Mouse (Mus musculus): Measurements from ENCODE around the gene Serpinf1.
"Not testable (repeated sequence)": the region's sequence is repeated elsewhere in the genome, so short reads cannot be mapped to it uniquely, and the experiment has no call there.

Gene Serpinf1

GRCm38 (mm10) chr11:75455971-75456370, 33.5 kb upstream of the Serpinf1 start:
- not testable (repeated sequence) for DNase-seq (ENCODE audit: low read depth, low spot score)

GRCm38 (mm10) chr11:75455041-75455736, 32.7 kb upstream of the Serpinf1 start:
- DNase-seq (ENCODE audit: low read depth, low spot score) = no peak

DNA sequence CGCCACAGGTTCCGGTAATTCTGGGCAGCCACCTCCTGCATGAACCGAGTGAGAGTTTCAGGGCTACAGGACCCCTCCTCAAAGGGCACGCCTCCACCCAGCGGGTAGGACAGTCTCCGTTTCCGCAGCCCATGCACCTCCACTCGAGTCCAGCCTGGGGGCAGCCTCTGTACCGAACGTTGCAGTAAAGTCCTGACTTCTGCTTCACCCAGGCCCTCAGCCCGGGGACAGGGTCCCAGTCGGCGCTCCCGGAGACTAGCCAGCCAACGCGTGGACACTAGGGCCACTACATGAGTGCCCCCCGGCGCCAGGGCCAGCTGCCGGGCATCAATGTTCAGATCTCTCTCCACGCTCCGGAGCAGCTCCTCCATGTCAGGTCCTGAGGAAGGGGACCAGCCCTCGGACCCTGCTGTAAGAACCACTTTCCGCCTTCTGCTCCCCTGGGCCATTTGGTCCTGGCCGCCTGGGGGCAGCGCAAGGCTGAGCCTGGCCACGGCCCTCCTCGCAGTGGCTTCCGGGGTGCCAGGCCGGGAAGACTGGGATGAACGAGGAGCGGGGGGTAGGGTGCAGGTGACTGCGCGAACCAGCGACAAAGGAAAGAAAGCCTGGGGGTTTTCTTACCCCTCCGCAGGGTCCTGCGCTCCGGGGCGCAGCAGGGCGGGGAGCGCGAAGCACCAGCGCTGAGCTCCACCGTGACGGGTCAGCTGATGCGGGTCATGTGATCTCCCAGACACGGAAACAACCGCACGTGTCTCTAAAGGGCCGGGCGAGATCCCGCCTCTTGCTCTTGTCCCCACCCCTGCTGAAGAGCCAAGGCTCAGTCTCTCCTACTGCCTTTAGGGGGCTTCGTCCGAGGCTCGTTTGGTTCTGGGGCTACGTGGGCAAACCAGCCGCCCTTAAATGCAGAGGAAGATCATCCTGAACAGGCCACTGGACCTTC, 31.8 kb upstream of the Serpinf1 start, which contains the start of gene Wdr81:
TSS of gene Wdr81 (minus strand) at position 727 of the 940 bp plus-strand sequence.
- DNase-seq (ENCODE audit: low read depth, low spot score) = peak; percentile 70

- no peak for DNase-seq (ENCODE audit: low read depth, low spot score)
Observed at GRCm38 (mm10) chr11:75452812-75453557, 30.5 kb upstream of the Serpinf1 start.

- DNase-seq (ENCODE audit: low read depth, low spot score) = no peak
Observed at GRCm38 (mm10) chr11:75452081-75452480, 29.6 kb upstream of the Serpinf1 start.

- no peak for DNase-seq (ENCODE audit: low read depth, low spot score)
Observed at GRCm38 (mm10) chr11:75450936-75451335, 28.4 kb upstream of the Serpinf1 start.

GRCm38 (mm10) chr11:75450304-75450908, 27.9 kb upstream of the Serpinf1 start:
- no peak for DNase-seq (ENCODE audit: low read depth, low spot score)

DNA sequence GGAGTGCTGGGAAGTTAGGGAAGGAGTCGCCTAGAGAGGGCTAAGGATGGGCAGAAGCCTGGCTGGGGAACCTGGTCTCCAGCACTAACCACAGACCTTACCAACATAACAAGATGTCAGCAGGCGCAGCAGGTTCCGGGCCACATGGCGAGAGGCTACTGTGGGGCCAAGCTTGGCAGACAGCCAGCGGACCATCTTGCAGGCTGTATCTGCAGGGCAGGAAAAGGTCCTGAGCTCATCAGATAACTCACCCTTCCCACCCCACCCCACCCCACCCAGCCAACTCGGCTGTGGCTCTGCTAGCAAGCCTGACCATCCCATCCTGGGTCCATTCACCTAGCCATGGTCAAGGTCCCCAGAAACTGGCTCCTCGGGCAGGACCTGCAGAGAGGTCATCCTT, 27.2 kb upstream of the Serpinf1 start:
- DNase-seq (ENCODE audit: low read depth, low spot score) = no peak

DNA sequence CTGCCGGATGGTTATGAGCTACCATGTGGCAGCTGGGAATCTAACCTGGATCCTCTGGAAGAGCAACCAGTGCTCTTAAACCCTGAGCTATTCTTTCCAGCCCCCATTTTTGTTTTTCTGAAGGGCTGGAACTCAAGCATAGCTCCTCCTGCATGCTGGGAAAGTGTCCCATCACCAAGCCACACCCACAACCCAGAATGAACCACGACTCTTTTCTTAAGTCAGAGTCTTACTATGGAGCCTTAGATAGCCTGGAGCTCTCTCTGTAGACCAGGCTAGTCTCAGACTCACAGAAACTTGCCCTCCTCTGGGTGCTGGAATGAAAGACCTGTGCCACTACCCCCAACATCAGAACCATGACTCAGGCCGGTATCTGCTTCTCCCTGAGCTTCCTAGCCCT, 26.1 kb upstream of the Serpinf1 start:
- DNase-seq (ENCODE audit: low read depth, low spot score) = no peak

DNA sequence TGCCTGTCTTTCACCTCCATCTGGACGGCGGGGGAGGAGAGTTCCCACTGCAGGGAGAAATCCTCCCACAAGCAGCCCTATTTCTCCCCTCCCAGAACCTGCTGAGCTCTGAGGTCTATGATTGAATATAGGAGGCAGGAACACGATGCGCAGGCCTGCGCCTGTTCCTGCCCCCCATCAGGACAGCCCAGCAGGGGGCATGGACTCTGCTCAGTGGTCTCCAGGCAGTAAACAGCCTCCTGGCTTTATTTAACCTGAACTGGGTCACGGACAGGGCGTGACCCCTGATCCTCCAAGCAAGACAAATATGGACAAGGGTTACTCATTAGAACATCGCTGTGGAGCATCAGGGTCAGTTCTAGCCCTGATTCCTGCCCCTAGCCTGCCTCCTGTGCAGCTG, 21.2 kb upstream of the Serpinf1 start:
- DNase-seq (ENCODE audit: low read depth, low spot score) = no peak

GRCm38 (mm10) chr11:75441601-75442000, 19.1 kb upstream of the Serpinf1 start:
- DNase-seq (ENCODE audit: low read depth, low spot score) = no peak

DNA sequence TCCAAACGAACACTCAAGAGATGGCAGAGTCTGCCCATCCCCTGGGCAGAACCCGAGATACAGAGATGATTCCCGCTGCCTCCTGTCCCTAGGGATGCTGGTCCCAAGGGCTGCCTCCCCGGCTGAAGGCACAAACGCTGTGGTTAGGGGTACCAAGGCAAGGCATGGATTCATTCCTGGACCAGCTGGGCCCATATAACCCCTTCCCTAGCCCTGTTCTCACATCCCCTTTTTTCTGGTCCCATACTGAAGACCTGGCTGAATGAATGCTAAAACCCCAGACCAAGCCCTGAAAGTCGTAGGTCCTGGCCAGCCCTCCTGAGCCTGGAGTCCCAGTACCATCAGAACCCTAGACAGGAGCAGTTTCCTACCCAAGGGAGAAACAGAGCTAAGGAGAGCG, 18.5 kb upstream of the Serpinf1 start:
- no peak for DNase-seq (ENCODE audit: low read depth, low spot score)

GRCm38 (mm10) chr11:75439951-75440350, 17.4 kb upstream of the Serpinf1 start:
- no peak for DNase-seq (ENCODE audit: low read depth, low spot score)

- DNase-seq (ENCODE audit: low read depth, low spot score) = no peak
Observed at GRCm38 (mm10) chr11:75439363-75439762, 16.9 kb upstream of the Serpinf1 start, which contains the start of gene Serpinf2. Gene Serpinf2 (minus strand): TSS chr11:75439591.

DNA sequence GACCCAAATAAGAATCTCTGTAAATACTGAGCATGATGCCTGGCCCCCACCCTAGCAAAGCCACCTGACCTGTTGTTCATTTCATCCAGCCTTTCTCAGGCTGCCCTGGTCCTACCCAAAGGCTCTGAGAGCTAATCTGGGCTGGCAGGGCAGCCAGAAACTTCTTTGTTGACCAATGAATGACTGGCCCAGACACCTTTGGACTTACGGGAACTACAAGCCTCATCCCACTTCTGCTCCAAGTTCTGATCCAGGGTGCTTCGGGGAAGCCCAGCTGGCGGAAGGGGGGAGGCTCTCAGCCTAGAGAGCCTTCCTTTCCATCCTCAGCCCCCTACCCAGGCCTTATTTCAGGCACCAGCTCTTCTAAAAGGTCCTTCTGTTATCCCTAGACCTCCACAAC, 16.3 kb upstream of the Serpinf1 start:
- no peak for DNase-seq (ENCODE audit: low read depth, low spot score)

DNA sequence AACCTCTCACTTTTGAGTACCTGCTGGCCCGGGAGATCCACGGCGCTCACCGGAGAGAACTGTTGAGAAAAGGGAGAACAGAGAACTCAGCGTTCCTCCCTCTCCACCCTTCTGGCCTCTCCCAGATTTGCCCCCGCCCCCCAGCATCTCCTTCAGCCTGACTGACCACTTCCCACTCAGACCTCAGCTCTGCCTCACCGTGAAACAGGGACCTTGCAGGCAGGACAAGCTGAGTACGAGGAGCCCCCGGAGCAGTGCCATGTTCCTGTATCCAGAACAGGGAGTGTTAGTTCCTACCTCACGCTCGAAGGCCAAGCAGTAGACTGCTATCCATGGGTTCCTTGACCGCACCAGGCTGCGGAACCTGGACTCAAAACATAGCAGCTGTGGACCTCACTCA, 15.7 kb upstream of the Serpinf1 start:
- no peak for DNase-seq (ENCODE audit: low read depth, low spot score)

GRCm38 (mm10) chr11:75434138-75434537, 11.6 kb upstream of the Serpinf1 start:
- DNase-seq (ENCODE audit: low read depth, low spot score) = no peak

DNA sequence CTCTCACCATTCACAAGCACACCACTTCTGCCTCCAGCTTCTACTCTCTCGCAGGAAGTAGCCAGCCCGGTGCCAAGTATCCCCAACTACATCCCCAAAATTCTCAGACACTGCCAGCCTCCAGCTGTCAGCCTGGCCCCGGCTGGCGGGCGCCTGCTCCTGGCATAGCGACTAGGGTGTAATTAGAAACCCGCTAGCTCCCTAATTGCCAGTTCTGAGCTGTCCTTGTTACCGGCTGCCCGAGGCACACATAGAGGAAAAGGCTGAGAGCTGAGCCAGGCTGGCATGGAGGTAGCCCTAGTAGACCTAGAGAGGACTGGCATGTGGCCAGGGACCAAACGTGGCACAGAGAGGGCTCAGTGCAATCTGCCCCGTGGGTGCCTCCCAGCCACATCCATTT, 8.8 kb upstream of the Serpinf1 start:
- no peak for DNase-seq (ENCODE audit: low read depth, low spot score)

DNA sequence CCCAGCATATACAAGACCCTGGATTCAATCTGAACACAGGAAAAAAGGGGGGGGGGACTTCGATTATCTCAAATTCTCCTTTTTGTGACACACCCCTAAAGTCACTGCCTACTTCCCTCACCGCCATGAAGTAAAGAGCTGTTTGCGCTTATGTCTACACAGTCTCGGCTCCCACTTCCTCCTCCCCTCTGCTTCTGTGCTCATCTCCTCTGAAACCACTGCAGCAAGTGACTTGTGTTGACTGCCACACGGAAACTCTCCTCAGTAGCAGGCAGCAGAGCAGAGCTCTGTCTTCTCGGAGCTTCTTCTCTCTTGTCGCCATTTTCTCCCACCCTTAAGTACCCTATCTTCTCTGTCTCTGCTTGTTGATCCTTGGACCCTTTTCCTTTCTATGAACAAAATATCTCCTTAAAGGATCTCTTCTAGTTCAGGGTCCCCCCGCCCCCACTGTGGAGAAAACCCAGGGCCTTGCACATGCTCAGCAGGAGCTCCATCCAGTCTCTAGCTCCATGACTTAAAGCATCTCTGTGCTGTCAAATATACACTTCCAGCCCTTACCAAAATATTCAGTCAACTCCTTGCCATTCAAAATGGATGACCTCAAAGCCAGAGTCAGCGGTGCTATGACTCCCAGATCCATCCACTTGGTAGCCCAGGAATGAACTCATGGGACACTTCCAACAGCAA, 6.7 kb upstream of the Serpinf1 start:
- DNase-seq (ENCODE audit: low read depth, low spot score) = no peak

DNA sequence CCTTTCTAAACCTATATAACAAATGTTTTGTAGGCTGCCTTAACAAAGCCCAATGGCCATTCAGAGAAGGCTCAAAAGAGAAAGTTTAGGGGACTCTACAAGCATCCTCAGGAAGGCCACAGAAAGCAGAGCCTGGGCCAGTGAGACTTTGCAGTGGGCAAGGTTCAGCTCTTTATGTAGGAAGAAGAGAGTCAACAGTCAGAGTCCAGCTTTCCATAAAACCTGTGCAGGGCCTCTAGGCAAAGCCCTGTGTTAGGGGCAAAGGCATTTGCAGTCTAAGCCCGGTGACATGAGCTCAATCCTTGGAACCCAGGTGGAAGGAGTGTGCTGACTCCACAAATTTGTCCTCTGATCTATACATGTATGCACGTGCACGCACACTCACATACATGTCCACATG, 2.0 kb upstream of the Serpinf1 start:
- DNase-seq (ENCODE audit: low read depth, low spot score) = no peak

DNA sequence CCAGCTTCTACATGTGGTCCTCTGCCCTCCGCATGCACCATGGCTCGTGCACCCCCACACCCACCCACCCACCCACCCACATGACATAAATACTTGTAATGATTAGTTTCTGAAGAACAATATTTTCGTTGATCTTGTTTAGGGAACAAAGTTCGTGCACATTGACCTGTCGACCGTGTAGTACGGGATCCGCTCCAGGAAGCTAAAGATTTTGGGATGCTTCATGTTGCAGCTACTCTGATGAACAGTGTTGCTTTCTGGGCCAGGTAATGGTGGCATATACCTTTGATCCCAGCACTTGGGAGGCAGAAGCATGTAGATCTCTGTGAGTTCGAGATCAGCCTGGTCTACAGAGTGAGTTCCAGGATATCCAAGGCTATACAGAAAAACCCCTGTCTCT, 1.5 kb upstream of the Serpinf1 start:
- DNase-seq (ENCODE audit: low read depth, low spot score) = no peak

Measured in retina, postnatal 7 days (tissue).